Mouse (Mus musculus): Measurements from ENCODE around the gene Tmem232. TPM values are rescaled to one million over a fixed set of nuclear protein-coding genes. Genes with fewer than 3 reads are reported as not detected.
"Not testable (repeated sequence)": the region's sequence is repeated elsewhere in the genome, so short reads cannot be mapped to it uniquely, and the experiment has no call there.

The Tmem232 gene
- polyA plus RNA-seq, 1 experiment, result 0.31 TPM

DNA sequence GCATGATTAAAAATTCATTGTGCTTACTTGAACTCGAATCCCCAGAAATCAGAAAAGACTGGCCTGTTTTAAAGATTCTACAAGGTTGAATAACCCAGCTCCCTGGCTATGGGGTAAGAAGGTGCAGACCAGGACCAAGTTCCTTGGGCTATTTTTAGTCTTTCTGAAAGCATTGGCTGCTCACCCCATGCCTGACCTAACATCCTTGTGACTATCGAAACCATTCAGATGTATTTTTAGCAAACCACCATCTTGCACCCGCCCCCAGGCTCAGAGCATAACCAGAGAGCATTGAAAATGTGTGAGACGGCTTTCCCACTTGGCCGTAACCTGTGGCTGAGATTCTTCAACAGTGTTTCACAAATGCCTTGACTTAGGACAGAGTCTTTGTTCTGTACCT lies 13.1 kb downstream of the Tmem232 start:
- TF ChIP-seq POLR2A (IDR thresholded peaks at IDR 0.05; ENCODE audit: borderline replicate concordance, extremely low read depth, insufficient read depth, insufficient read length, poor library complexity, severe bottlenecking), result no peak
- TF ChIP-seq CTCF (IDR thresholded peaks at IDR 0.05; ENCODE audit: borderline replicate concordance, extremely low read depth, insufficient read depth, insufficient read length), result no peak

DNA sequence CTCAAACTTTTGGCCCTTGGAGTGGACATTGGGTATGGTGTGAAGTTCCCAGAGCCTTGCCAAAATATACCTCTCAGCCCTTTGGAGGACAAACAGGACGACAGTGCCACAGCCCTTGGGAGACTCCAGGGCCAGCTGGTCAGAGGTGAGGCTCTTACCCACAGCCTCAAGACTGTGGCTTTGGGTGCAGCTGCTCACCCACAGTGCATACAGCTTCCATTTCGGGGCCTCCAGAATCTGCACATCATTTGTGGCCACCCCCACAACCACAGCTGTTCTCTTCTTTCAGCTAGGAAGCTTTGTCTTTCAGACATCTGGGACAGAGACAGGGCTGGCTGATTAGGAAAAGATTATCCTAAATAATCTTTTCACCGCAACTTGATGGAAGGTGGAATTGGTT lies 27.1 kb downstream of the Tmem232 start:
- TF ChIP-seq CTCF (IDR thresholded peaks at IDR 0.05; ENCODE audit: borderline replicate concordance, extremely low read depth, insufficient read depth, insufficient read length) (no peak), POLR2A (IDR thresholded peaks at IDR 0.05; ENCODE audit: borderline replicate concordance, extremely low read depth, insufficient read depth, insufficient read length, poor library complexity, severe bottlenecking) (no peak)
- DNase-seq (ENCODE audit: low read depth), result no peak

More for the DNA sequence above, 13.1 kb downstream of the Tmem232 start:
- DNase-seq (ENCODE audit: low read depth), result no peak

- TF ChIP-seq POLR2A (IDR thresholded peaks at IDR 0.05; ENCODE audit: borderline replicate concordance, extremely low read depth, insufficient read depth, insufficient read length, poor library complexity, severe bottlenecking) (no peak), CTCF (IDR thresholded peaks at IDR 0.05; ENCODE audit: borderline replicate concordance, extremely low read depth, insufficient read depth, insufficient read length) (no peak)
- no peak for DNase-seq (ENCODE audit: low read depth)
Observed at GRCm38 (mm10) chr17:65484654-65485053, 55.9 kb downstream of the Tmem232 start.

- no peak for DNase-seq (ENCODE audit: low read depth)
- TF ChIP-seq CTCF (IDR thresholded peaks at IDR 0.05; ENCODE audit: borderline replicate concordance, extremely low read depth, insufficient read depth, insufficient read length) (no peak), POLR2A (IDR thresholded peaks at IDR 0.05; ENCODE audit: borderline replicate concordance, extremely low read depth, insufficient read depth, insufficient read length, poor library complexity, severe bottlenecking) (no peak)
Observed at GRCm38 (mm10) chr17:65476747-65477146, 63.8 kb downstream of the Tmem232 start.

- TF ChIP-seq POLR2A (IDR thresholded peaks at IDR 0.05; ENCODE audit: borderline replicate concordance, extremely low read depth, insufficient read depth, insufficient read length, poor library complexity, severe bottlenecking) (no peak), CTCF (IDR thresholded peaks at IDR 0.05; ENCODE audit: borderline replicate concordance, extremely low read depth, insufficient read depth, insufficient read length) (no peak)
- DNase-seq (ENCODE audit: low read depth), result no peak
Observed at GRCm38 (mm10) chr17:65450818-65451217, 89.8 kb downstream of the Tmem232 start.

GRCm38 (mm10) chr17:65437906-65438305 lies 102.7 kb downstream of the Tmem232 start:
- DNase-seq (ENCODE audit: low read depth), result not testable (repeated sequence)

DNA sequence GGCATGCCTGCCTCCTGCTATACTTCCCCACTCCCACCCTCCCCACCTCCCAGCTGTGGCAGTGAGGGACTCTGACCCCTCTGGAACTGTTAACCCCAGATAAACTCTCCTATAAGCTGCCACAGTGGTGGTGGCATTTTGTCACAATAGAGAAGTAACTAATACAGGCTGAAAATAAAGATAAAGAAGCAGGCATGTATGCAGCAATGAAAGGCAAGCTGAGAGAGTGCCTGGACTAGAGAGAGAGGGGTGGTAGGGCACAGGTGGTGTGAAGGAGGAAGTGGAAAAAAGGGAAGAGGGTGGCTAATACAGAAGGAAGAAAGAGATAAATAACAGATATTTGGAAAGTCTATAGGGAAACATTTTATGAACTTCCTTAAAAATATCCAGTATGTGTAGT lies 121.5 kb downstream of the Tmem232 start:
- no peak for TF ChIP-seq CTCF (IDR thresholded peaks at IDR 0.05; ENCODE audit: borderline replicate concordance, extremely low read depth, insufficient read depth, insufficient read length)
- no peak for DNase-seq (ENCODE audit: low read depth)

GRCm38 (mm10) chr17:65405309-65405708 lies 135.3 kb downstream of the Tmem232 start:
- TF ChIP-seq CTCF (IDR thresholded peaks at IDR 0.05; ENCODE audit: borderline replicate concordance, extremely low read depth, insufficient read depth, insufficient read length) (no peak), POLR2A (IDR thresholded peaks at IDR 0.05; ENCODE audit: borderline replicate concordance, extremely low read depth, insufficient read depth, insufficient read length, poor library complexity, severe bottlenecking) (no peak)
- peak; percentile 47 for DNase-seq (ENCODE audit: low read depth)

DNA sequence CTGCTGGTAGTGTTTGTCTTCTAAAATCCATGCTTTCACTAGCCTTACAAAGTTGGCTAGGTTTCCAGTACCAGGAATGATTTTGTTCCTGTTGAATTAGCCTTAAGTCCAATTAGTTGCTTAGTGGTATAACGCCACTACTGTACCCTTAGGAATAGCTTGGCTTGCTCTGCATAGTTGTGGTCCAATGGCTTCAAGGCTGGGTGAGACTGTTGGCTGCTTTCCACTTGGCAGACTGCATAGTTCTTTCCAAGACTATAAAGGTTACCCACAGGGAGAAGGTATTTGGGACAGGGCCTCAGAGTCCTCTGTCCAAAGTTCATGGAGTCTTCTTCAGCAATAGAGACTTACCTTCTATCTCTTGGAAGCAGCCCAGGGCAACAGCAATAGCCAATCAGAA lies 139.7 kb downstream of the Tmem232 start:
- no peak for TF ChIP-seq CTCF (IDR thresholded peaks at IDR 0.05; ENCODE audit: borderline replicate concordance, extremely low read depth, insufficient read depth, insufficient read length)
- DNase-seq (ENCODE audit: low read depth), result peak; percentile 54

DNA sequence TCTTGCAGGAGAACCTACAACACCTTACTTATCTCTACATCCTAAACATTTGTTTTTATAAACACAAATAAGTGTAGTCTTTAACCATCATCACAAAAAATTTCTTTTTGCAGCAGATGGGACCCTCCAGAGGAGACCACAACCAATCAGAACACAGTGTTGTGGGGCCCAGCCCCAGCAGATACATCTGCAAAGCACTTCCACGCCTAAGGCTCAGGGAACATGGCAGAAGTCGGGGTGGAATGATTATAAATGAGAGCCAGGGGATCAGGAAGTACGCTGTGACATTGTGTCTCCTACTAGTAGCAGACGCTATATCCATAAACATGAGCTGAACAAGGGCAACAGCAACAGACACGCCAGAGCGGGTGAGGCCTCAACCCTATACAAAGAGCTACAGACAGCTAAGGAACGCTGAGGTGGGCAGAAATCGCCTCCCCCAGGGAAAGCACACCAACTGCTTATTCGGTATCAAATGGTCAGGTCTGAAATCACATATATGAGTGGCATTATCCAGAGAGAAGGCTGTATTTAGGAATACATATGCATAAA lies 156.1 kb downstream of the Tmem232 start:
- TF ChIP-seq POLR2A (IDR thresholded peaks at IDR 0.05; ENCODE audit: borderline replicate concordance, extremely low read depth, insufficient read depth, insufficient read length, poor library complexity, severe bottlenecking) (no peak), CTCF (IDR thresholded peaks at IDR 0.05; ENCODE audit: borderline replicate concordance, extremely low read depth, insufficient read depth, insufficient read length) (no peak)
- DNase-seq (ENCODE audit: low read depth), result no peak

DNA sequence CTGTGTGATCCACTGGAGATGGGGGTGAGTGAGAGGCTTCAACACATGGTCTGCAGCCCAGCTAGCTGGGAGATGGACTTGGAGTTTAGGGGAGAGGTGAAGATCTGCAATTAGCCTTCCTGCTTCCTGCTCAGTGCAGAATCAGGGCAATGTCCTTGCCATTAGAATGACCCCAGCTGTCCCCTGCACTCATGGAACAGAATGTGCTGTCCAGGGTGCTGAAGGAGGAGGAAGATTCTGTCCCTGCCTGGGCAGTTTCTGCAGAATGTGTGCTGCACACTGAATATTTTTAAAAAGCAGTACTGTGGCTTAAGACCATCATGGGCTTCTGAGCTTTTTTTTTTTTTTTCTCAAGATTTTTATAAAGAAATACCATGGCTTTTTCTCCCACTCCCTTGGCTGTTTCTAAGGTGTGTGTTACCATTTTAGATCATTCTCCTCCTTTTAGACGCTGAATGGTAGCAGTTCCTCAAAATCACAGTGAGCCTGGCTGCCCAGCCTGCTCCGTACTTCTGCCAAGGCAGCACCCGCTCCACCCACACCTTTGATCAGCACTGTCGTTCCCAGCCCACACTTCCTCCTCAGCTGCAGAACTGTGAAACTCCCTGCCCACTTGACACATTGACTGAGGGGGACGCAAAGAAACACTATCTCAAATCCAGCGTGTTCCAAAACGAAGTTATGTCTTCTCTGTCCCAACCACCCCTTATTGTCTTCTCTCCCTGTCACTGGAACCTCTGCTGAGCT lies 170.4 kb downstream of the Tmem232 start:
- TF ChIP-seq CTCF (IDR thresholded peaks at IDR 0.05; ENCODE audit: borderline replicate concordance, extremely low read depth, insufficient read depth, insufficient read length), result no peak
- TF ChIP-seq POLR2A (IDR thresholded peaks at IDR 0.05; ENCODE audit: borderline replicate concordance, extremely low read depth, insufficient read depth, insufficient read length, poor library complexity, severe bottlenecking), result no peak
- peak; percentile 24 for DNase-seq (ENCODE audit: low read depth)

DNA sequence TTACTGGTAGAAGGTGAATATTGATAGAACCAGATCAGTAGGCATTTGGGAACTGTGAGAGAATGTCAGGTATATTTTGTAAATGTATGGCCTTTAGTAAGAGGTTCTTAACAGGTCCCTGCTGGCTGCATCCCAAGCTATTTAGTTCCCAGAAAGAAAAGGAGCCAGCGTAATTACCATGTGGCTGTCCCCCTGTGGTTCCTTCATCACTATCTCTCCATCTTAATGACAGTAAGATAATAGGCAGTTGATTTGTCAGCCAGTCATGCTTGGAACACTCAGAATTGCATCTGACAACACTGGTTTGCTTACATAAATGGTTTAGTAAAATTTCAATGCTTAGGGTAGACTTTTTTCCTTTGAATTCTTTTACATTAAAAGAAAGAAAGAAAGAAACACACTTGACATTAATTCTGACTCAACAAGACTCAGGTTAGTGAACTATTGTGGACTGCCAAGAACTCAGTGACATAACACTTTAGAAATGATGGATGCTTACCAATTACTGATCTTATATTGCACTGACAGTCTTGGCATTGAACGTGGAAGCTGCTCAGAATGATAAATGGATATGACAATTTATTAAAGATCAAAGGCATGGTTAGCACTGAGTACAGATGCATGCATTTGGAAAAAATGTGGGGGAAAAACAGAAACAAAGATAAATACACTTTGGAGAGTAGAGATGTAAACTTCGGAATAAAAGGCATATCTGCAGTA lies 174.9 kb downstream of the Tmem232 start:
- TF ChIP-seq CTCF (IDR thresholded peaks at IDR 0.05; ENCODE audit: borderline replicate concordance, extremely low read depth, insufficient read depth, insufficient read length) (no peak), POLR2A (IDR thresholded peaks at IDR 0.05; ENCODE audit: borderline replicate concordance, extremely low read depth, insufficient read depth, insufficient read length, poor library complexity, severe bottlenecking) (no peak)
- DNase-seq (ENCODE audit: low read depth), result peak; percentile 65
